Mouse (Mus musculus): ENCODE measurements around the gene Hoxc8. TPM values are rescaled to one million over a fixed set of nuclear protein-coding genes. Genes with fewer than 3 reads are reported as not detected.

The Hoxc8 gene
- total RNA-seq (2021): not detected

GRCm38 (mm10) chr15:102990461-102991397 is at the start of gene Hoxc8:
Gene Hoxc8 (plus strand): TSS chr15:102990607.
- DNase-seq (ENCODE audit: extremely low spot score in 1 of 2, low spot score in 1 of 2): no peak

- DNase-seq (ENCODE audit: extremely low spot score in 1 of 2, low spot score in 1 of 2): no peak
Observed at GRCm38 (mm10) chr15:102942739-102943467, 47.5 kb upstream of the Hoxc8 start.

- no peak for DNase-seq (ENCODE audit: extremely low spot score in 1 of 2, low spot score in 1 of 2)
Observed at GRCm38 (mm10) chr15:102943468-102943813, 47.0 kb upstream of the Hoxc8 start.

- DNase-seq (ENCODE audit: extremely low spot score in 1 of 2, low spot score in 1 of 2): no peak
Observed at GRCm38 (mm10) chr15:102945185-102946077, 45.0 kb upstream of the Hoxc8 start.

GRCm38 (mm10) chr15:102947276-102947675 is 43.1 kb upstream of the Hoxc8 start:
- DNase-seq (ENCODE audit: extremely low spot score in 1 of 2, low spot score in 1 of 2): no peak

GRCm38 (mm10) chr15:102948842-102949241 is 41.6 kb upstream of the Hoxc8 start:
- DNase-seq (ENCODE audit: extremely low spot score in 1 of 2, low spot score in 1 of 2): no peak

- DNase-seq (ENCODE audit: extremely low spot score in 1 of 2, low spot score in 1 of 2): no peak
Observed at GRCm38 (mm10) chr15:102949696-102950095, 40.7 kb upstream of the Hoxc8 start.

- DNase-seq (ENCODE audit: extremely low spot score in 1 of 2, low spot score in 1 of 2): no peak
Observed at GRCm38 (mm10) chr15:102950877-102951276, 39.5 kb upstream of the Hoxc8 start.

- DNase-seq (ENCODE audit: extremely low spot score in 1 of 2, low spot score in 1 of 2): no peak
Observed at GRCm38 (mm10) chr15:102953561-102953960, 36.8 kb upstream of the Hoxc8 start.

GRCm38 (mm10) chr15:102954192-102955006 is 36.0 kb upstream of the Hoxc8 start, which contains the start of gene Hoxc11:
Gene Hoxc11 (plus strand): TSS chr15:102954427.
- DNase-seq (ENCODE audit: extremely low spot score in 1 of 2, low spot score in 1 of 2): no peak

- no peak for DNase-seq (ENCODE audit: extremely low spot score in 1 of 2, low spot score in 1 of 2)
Observed at GRCm38 (mm10) chr15:102955007-102955382, 35.4 kb upstream of the Hoxc8 start.

- DNase-seq (ENCODE audit: extremely low spot score in 1 of 2, low spot score in 1 of 2): no peak
Observed at GRCm38 (mm10) chr15:102955833-102956640, 34.4 kb upstream of the Hoxc8 start.

- no peak for DNase-seq (ENCODE audit: extremely low spot score in 1 of 2, low spot score in 1 of 2)
Observed at GRCm38 (mm10) chr15:102956906-102957305, 33.5 kb upstream of the Hoxc8 start.

GRCm38 (mm10) chr15:102959663-102960191 is 30.7 kb upstream of the Hoxc8 start:
- DNase-seq (ENCODE audit: extremely low spot score in 1 of 2, low spot score in 1 of 2): no peak

GRCm38 (mm10) chr15:102961728-102962127 is 28.7 kb upstream of the Hoxc8 start:
- no peak for DNase-seq (ENCODE audit: extremely low spot score in 1 of 2, low spot score in 1 of 2)

- DNase-seq (ENCODE audit: extremely low spot score in 1 of 2, low spot score in 1 of 2): no peak
Observed at GRCm38 (mm10) chr15:102962492-102962891, 27.9 kb upstream of the Hoxc8 start.

- DNase-seq (ENCODE audit: extremely low spot score in 1 of 2, low spot score in 1 of 2): no peak
Observed at GRCm38 (mm10) chr15:102963259-102963658, 27.1 kb upstream of the Hoxc8 start.
